Mouse (Mus musculus): ENCODE measurements around the gene Zc3h10. TPM values are rescaled to one million over a fixed set of nuclear protein-coding genes. Genes with fewer than 3 reads are reported as not detected.

Gene Zc3h10
- polyA plus RNA-seq, 1 experiment: 9.8 TPM

GRCm38 (mm10) chr10:128587697-128588096 is 40.1 kb upstream of the Zc3h10 start:
- Histone ChIP-seq H3K4me1 (ENCODE audit: control insufficient read depth, insufficient read depth, low read length) (no peaks in the 10 kb centered on the region; the same call in 1 of the 2 replicates), H3K4me3 (replicated peaks; ENCODE audit: control insufficient read depth, low read depth, low read length) (no peak overlapping the region), H3K27ac (ENCODE audit: control insufficient read depth, insufficient read depth, low read depth, low read length, poor library complexity) (no peak overlapping the region)
- TF ChIP-seq POLR2A (IDR thresholded peaks at IDR 0.05; ENCODE audit: borderline replicate concordance, control insufficient read depth, low read depth, low read length) (no peak), CTCF (IDR thresholded peaks at IDR 0.05; ENCODE audit: control insufficient read depth, insufficient read depth, low read length) (no peak)
- WGBS: 45% methylated on average over 8 of the region's 8 CpGs

- Histone ChIP-seq H3K4me1 (ENCODE audit: control insufficient read depth, insufficient read depth, low read length) (no peaks in the 10 kb centered on the region), H3K4me3 (replicated peaks; ENCODE audit: control insufficient read depth, low read depth, low read length) (no peak overlapping the region), H3K27ac (ENCODE audit: control insufficient read depth, insufficient read depth, low read depth, low read length, poor library complexity) (no peak overlapping the region)
- no peak for TF ChIP-seq CTCF (IDR thresholded peaks at IDR 0.05; ENCODE audit: control insufficient read depth, insufficient read depth, low read length)
- no peak for TF ChIP-seq POLR2A (IDR thresholded peaks at IDR 0.05; ENCODE audit: borderline replicate concordance, control insufficient read depth, low read depth, low read length)
- WGBS: 30% methylated on average over 4 of the region's 4 CpGs
Observed at GRCm38 (mm10) chr10:128587120-128587519, 39.5 kb upstream of the Zc3h10 start.

GRCm38 (mm10) chr10:128586546-128586945 is 39.0 kb upstream of the Zc3h10 start:
- Histone ChIP-seq H3K27ac (ENCODE audit: control insufficient read depth, insufficient read depth, low read depth, low read length, poor library complexity) (no peak overlapping the region), H3K4me1 (ENCODE audit: control insufficient read depth, insufficient read depth, low read length) (no peaks in the 10 kb centered on the region), H3K4me3 (replicated peaks; ENCODE audit: control insufficient read depth, low read depth, low read length) (no peak overlapping the region)
- WGBS: 64% methylated on average over 1 of the region's 1 CpGs
- TF ChIP-seq POLR2A (IDR thresholded peaks at IDR 0.05; ENCODE audit: borderline replicate concordance, control insufficient read depth, low read depth, low read length): no peak
- TF ChIP-seq CTCF (IDR thresholded peaks at IDR 0.05; ENCODE audit: control insufficient read depth, insufficient read depth, low read length): no peak

- Histone ChIP-seq H3K4me1 (ENCODE audit: control insufficient read depth, insufficient read depth, low read length) (no peaks in the 10 kb centered on the region), H3K4me3 (replicated peaks; ENCODE audit: control insufficient read depth, low read depth, low read length) (no peak overlapping the region), H3K27ac (ENCODE audit: control insufficient read depth, insufficient read depth, low read depth, low read length, poor library complexity) (no peak overlapping the region)
- TF ChIP-seq POLR2A (IDR thresholded peaks at IDR 0.05; ENCODE audit: borderline replicate concordance, control insufficient read depth, low read depth, low read length) (no peak), CTCF (IDR thresholded peaks at IDR 0.05; ENCODE audit: control insufficient read depth, insufficient read depth, low read length) (no peak)
- WGBS: 45% methylated on average over 4 of the region's 4 CpGs
Observed at GRCm38 (mm10) chr10:128584386-128584785, 36.8 kb upstream of the Zc3h10 start.

- WGBS: 61% methylated on average over 7 of the region's 7 CpGs
- H3K4me3 ChIP-seq (replicated peaks; ENCODE audit: control insufficient read depth, low read depth, low read length): no peak overlapping the region
- TF ChIP-seq POLR2A (IDR thresholded peaks at IDR 0.05; ENCODE audit: borderline replicate concordance, control insufficient read depth, low read depth, low read length) (no peak), CTCF (IDR thresholded peaks at IDR 0.05; ENCODE audit: control insufficient read depth, insufficient read depth, low read length) (no peak)
- H3K27ac ChIP-seq (ENCODE audit: control insufficient read depth, insufficient read depth, low read depth, low read length, poor library complexity): no peak overlapping the region
- no peaks in the 10 kb centered on the region for H3K4me1 ChIP-seq (ENCODE audit: control insufficient read depth, insufficient read depth, low read length)
Observed at GRCm38 (mm10) chr10:128583644-128584043, 36.1 kb upstream of the Zc3h10 start.

GRCm38 (mm10) chr10:128579731-128580130 is 32.2 kb upstream of the Zc3h10 start:
- H3K27ac ChIP-seq (ENCODE audit: control insufficient read depth, insufficient read depth, low read depth, low read length, poor library complexity): no peak overlapping the region
- 91% methylated on average over 4 of the region's 4 CpGs for WGBS
- TF ChIP-seq POLR2A (IDR thresholded peaks at IDR 0.05; ENCODE audit: borderline replicate concordance, control insufficient read depth, low read depth, low read length) (no peak), CTCF (IDR thresholded peaks at IDR 0.05; ENCODE audit: control insufficient read depth, insufficient read depth, low read length) (no peak)
- no peak overlapping the region for H3K4me3 ChIP-seq (replicated peaks; ENCODE audit: control insufficient read depth, low read depth, low read length)
- no peaks in the 10 kb centered on the region for H3K4me1 ChIP-seq (ENCODE audit: control insufficient read depth, insufficient read depth, low read length)

- TF ChIP-seq CTCF (IDR thresholded peaks at IDR 0.05; ENCODE audit: control insufficient read depth, insufficient read depth, low read length) (no peak), POLR2A (IDR thresholded peaks at IDR 0.05; ENCODE audit: borderline replicate concordance, control insufficient read depth, low read depth, low read length) (no peak)
- H3K4me3 ChIP-seq (replicated peaks; ENCODE audit: control insufficient read depth, low read depth, low read length): no peak overlapping the region
- no peaks in the 10 kb centered on the region for H3K4me1 ChIP-seq (ENCODE audit: control insufficient read depth, insufficient read depth, low read length)
- 86% methylated on average over 3 of the region's 3 CpGs for WGBS
- no peak overlapping the region for H3K27ac ChIP-seq (ENCODE audit: control insufficient read depth, insufficient read depth, low read depth, low read length, poor library complexity)
Observed at GRCm38 (mm10) chr10:128579298-128579697, 31.7 kb upstream of the Zc3h10 start.

GRCm38 (mm10) chr10:128578330-128578729 is 30.8 kb upstream of the Zc3h10 start:
- TF ChIP-seq POLR2A (IDR thresholded peaks at IDR 0.05; ENCODE audit: borderline replicate concordance, control insufficient read depth, low read depth, low read length): no peak
- TF ChIP-seq CTCF (IDR thresholded peaks at IDR 0.05; ENCODE audit: control insufficient read depth, insufficient read depth, low read length): no peak
- peak overlapping the region; percentile 49 for H3K4me3 ChIP-seq (replicated peaks; ENCODE audit: control insufficient read depth, low read depth, low read length)
- WGBS: 55% methylated on average over 11 of the region's 11 CpGs
- H3K27ac ChIP-seq (ENCODE audit: control insufficient read depth, insufficient read depth, low read depth, low read length, poor library complexity): no peak overlapping the region
- no peaks in the 10 kb centered on the region for H3K4me1 ChIP-seq (ENCODE audit: control insufficient read depth, insufficient read depth, low read length)

- no peak for TF ChIP-seq POLR2A (IDR thresholded peaks at IDR 0.05; ENCODE audit: borderline replicate concordance, control insufficient read depth, low read depth, low read length)
- TF ChIP-seq CTCF (IDR thresholded peaks at IDR 0.05; ENCODE audit: control insufficient read depth, insufficient read depth, low read length): peak; percentile 61
- WGBS: 87% methylated on average over 2 of the region's 2 CpGs
- Histone ChIP-seq H3K27ac (ENCODE audit: control insufficient read depth, insufficient read depth, low read depth, low read length, poor library complexity) (no peak overlapping the region), H3K4me1 (ENCODE audit: control insufficient read depth, insufficient read depth, low read length) (no peaks in the 10 kb centered on the region), H3K4me3 (replicated peaks; ENCODE audit: control insufficient read depth, low read depth, low read length) (no peak overlapping the region)
Observed at GRCm38 (mm10) chr10:128575063-128575462, 27.5 kb upstream of the Zc3h10 start.

Measured in bone marrow, adult 2 months (tissue).